Mouse (Mus musculus) hindlimb bud, embryonic 11.5 days (tissue): ENCODE results near the gene Krt222.

Experiments
- DNase-seq: peaks from one replicate; pipeline ENCODE4 v3.0.0-alpha.2; 2012; ENCODE audit warnings: low read depth, low spot score; ENCODE audit errors: extremely low spot score

Gene Krt222

GRCm38 (mm10) chr11:99242056-99242455, 1.8 kb downstream of the Krt222 start:
- DNase-seq: no peak

GRCm38 (mm10) chr11:99238468-99238867, 5.4 kb downstream of the Krt222 start:
- DNase-seq: no peak

- no peak for DNase-seq
Measured at GRCm38 (mm10) chr11:99231049-99231816, 12.7 kb downstream of the Krt222 start.

GRCm38 (mm10) chr11:99230261-99231048, 13.4 kb downstream of the Krt222 start, which contains the start of gene Smarce1:
Gene Smarce1 (minus strand): TSS chr11:99231017.
- no peak for DNase-seq

GRCm38 (mm10) chr11:99229641-99230260, 14.1 kb downstream of the Krt222 start:
- no peak for DNase-seq

DNA sequence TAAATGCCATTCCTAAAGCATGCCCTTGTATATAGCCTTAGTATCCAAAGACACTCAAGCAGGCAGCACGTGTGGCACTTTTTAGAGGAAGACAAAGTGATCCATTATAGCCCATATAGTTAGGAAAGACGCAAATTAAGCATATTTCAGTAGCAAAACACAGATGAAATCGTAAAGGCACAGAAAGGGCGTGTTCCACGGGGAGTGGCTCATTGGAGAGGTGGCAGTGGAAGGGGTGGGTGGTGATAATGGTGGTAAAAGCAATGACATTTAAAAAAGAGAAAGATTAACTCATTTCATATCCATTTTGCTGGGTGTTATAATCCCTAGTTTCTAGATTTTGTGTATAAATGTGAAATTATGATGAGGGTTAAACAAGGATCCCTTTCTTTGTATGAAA, 17.6 kb downstream of the Krt222 start:
- DNase-seq: no peak

DNA sequence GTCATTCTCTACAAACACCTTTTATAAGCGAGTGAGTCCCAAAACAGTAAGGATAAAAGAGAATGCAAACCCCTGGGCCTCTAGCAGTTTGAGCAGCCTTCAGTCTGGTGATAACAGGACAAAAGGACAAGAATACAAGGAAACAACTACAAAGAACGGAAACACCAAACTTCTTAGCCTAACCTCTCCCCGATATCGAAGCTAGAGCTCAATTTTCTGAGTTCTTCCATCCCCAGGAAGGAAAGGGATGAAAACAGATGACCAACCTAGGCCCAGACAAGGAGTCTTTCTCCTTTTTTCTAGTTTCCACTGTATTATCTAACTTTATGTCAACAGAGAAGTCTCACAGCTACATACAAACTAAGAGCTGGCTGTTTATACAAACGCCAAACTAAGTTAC, 20.6 kb downstream of the Krt222 start:
- no peak for DNase-seq

- DNase-seq: no peak
Measured at GRCm38 (mm10) chr11:99221811-99222210, 22.1 kb downstream of the Krt222 start.

GRCm38 (mm10) chr11:99217248-99217986, 26.5 kb downstream of the Krt222 start:
- no peak for DNase-seq

- no peak for DNase-seq
Measured at GRCm38 (mm10) chr11:99216181-99216580, 27.7 kb downstream of the Krt222 start.

GRCm38 (mm10) chr11:99212693-99213092, 31.2 kb downstream of the Krt222 start:
- DNase-seq: no peak

GRCm38 (mm10) chr11:99211964-99212363, 31.9 kb downstream of the Krt222 start:
- no peak for DNase-seq

DNA sequence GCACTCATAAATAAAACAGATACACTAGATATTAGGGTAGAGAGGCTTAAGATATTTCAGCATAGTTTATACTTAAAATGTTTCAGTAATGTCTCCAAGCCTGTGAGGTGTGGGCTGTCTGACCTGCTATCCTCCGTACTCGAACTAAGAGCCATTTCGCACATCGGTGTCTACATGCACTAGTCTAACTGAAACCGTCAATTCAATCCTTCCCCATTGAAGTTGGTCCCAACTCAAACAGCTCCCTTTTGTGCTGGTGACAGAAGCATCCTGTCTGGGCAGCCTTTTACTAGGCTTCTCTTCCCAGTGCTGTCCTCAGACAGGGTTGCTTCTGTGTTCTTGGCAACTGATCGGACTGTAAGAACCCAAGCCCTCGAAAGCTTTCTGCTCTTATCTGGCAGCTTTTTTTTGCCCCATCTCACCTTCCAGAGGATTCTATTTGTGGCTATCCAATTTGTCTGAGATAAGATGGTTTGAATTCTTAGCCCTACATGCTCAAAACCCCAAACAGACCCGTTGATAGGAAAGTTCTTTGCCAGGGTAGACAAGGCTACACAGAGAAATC, 35.7 kb downstream of the Krt222 start:
- DNase-seq: no peak

- DNase-seq: no peak
Measured at GRCm38 (mm10) chr11:99207449-99207848, 36.4 kb downstream of the Krt222 start.

DNA sequence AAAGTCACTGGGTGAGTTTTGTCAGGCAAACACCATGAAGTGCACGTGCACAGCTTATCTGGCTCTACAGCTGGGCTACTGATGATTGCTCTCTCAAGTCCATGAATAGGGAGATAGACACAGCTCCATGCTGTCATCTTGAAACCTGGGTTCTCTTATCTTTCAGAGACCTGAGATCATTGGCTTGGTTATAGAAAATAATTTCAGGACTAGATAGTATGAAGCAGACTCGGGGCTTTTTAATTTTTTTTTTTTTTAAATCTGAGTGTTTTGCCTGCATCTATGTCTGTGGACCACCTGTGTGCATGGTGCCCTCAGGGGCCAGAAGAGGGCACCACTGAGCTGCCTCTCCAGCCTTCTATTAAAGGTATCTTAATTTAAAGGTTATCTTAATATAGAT, 36.9 kb downstream of the Krt222 start:
- no peak for DNase-seq

DNA sequence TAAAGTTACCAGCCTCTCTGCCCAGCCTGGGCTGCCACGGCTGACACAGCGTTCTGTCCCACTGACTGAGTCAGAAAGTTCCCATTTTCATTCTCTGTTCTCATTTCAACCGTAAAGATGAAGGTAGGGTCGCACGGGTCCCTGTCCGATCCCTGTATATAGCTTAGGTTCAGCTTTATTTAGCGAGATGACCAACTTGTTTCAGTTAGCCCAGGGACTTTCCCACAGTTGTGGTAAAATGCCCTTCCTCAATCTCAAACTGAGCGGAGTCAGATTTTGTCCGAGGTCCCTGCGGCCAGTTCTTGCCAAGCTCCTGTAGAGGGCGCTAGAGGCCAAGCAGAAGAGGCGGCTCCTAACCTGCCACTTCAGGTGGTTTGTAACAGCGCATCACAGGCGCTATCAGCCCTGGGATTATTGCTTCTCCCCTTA, 54.7 kb downstream of the Krt222 start:
- no peak for DNase-seq

- no peak for DNase-seq
Measured at GRCm38 (mm10) chr11:99187348-99187747, 56.5 kb downstream of the Krt222 start.

GRCm38 (mm10) chr11:99186836-99187235, 57.0 kb downstream of the Krt222 start:
- no peak for DNase-seq
